Mouse (Mus musculus): ENCODE measurements around the gene Dmrta2.

The Dmrta2 gene

DNA sequence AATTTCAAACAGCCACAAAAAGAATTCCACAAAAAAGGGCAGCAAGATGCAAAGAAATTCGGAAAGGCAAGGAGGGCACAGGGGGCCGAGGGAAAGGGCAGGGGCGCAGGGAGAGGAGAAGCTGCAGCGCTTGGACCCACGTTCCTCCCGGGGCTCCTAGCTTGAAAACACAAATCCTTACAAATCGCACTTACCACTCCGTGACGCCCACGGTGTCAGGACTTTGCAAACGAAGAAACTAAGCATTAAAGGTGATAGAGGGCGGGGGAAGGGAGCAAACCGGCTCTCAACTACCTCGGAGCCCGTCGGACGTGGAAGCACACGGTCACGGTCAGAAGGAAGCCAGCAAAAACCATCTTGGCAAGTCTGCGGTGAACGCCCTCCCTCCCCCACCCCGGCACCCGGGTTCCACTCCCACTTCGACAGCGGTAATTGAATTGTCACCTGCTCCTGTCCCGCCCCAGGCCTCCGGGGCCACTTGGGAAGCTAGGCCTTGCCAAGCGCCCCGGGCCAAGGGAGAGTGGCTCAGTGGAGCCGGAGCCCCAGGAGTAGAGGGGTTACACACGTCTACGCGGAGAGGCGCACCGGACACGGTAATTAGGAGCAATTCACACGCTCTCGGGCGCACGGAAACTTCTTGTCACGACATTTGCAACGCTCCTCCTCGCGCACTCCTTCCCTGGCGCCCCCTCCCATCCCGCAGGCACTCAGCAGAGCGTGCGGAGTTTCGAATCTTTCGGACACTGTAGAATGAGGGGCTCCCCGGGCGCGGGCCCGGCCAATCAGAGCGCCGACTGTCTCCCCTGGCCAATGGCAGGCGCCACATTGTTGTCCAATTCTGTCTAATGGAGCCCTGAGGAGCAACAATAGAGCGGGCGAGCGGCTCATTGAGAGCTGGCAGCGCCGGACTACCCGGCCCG is at the start of gene Dmrta2:
Gene Dmrta2 (plus strand): TSS at position 906 of the 920 bp plus-strand sequence.
- peak; percentile 92 for DNase-seq

DNA sequence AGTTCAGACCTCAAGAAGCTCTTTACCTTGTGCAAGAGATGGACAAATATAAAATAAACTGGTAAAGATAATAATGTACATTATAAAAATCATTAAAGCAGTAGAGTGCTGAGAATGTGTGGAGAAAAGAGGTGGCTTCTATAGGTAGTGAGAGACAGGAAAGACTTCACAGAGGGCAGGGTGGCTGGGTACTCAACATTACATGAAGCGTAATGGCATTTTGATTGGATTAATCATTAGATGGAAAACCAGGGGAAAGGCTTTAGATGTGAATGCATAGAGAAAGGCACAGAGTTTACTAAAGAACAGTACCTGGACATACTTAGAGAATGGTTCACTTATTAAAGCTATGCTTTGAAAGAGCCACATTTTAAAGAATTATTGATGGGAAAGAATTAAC is 48.8 kb upstream of the Dmrta2 start:
- DNase-seq, result no peak

- DNase-seq, result no peak
These were observed 47.4 kb upstream of the Dmrta2 start for GRCm38 (mm10) chr4:109930445-109930844.

DNA sequence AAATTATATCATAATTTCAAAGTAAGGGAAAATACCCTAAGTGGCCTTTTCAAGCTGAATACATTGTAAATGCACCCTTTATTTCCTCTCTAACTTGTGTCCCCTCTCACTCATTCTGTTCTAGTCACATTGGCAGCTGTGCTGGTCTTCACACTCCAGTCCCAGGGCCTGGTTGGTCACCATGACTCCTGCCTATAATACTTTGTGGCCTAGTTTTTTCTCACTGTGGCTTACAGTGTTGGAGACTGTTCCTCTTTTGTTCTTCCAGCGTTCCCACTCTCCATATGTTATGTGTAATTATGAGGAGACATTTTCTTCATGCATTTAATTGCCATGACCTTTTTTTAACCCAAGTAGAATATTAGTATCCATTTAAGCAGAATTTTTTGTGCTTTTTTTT is 46.9 kb upstream of the Dmrta2 start:
- no peak for DNase-seq

DNA sequence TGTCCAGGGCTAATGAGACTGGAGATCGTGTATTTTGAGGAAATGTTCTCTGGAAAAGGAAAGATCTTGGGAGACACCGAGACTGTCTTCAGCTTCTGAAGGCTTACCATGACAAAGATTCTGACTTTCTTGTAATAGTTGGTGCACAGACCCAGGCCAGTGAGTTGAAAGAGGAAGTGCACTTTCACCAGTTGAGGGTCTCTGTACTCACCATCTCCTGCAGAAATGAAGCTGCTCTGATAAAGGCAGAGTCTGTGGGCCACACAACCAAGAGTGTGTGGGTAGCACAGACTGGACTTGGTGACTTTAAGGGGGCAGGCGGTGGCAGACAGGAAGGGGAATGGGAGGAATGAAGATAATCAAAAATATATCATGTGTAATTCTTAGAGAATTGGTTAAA is 41.3 kb upstream of the Dmrta2 start:
- DNase-seq, result no peak

- no peak for DNase-seq
These were observed 38.6 kb upstream of the Dmrta2 start for GRCm38 (mm10) chr4:109939291-109939690.

DNA sequence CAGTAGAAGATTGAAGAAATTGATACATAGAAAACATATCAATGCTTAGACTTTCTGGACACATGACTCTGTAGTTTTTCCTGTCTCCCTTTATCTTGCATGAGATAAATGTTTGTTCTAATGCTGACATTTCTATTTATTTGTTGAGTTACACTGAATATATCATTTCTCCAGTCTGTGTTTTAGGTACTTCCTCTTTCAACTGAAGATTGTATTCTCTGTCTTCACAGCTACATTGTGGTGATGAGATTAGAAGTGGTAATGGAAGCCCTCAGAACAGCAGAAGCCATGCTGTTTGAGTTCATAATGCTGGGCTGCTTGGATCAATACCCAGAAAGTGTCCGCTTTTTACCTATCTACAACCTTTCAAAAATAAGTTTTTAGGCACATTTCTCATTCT is 32.3 kb upstream of the Dmrta2 start:
- DNase-seq, result no peak

DNA sequence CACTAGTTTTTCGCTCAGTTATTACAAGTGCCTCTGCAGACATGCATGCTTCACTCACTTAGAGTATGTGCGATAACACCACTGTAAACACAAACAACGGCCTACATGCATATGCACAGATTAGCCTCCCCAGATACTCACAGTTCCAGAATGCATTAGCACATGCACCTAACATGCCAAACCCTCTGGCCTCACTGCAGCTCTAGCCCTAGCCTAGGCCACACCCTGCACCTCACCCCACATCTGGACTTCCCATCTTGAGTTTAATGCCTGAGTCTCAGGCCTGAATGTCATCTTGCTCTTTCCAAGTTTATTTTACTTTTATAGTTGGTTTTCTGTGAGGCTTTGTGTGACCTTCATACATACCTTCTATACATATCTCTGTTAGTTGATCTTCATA is 28.5 kb upstream of the Dmrta2 start:
- DNase-seq, result no peak

- no peak for DNase-seq
These were observed 24.3 kb upstream of the Dmrta2 start for GRCm38 (mm10) chr4:109953509-109953908.

- DNase-seq, result peak; percentile 81
These were observed 17.5 kb upstream of the Dmrta2 start for GRCm38 (mm10) chr4:109960201-109960935.

DNA sequence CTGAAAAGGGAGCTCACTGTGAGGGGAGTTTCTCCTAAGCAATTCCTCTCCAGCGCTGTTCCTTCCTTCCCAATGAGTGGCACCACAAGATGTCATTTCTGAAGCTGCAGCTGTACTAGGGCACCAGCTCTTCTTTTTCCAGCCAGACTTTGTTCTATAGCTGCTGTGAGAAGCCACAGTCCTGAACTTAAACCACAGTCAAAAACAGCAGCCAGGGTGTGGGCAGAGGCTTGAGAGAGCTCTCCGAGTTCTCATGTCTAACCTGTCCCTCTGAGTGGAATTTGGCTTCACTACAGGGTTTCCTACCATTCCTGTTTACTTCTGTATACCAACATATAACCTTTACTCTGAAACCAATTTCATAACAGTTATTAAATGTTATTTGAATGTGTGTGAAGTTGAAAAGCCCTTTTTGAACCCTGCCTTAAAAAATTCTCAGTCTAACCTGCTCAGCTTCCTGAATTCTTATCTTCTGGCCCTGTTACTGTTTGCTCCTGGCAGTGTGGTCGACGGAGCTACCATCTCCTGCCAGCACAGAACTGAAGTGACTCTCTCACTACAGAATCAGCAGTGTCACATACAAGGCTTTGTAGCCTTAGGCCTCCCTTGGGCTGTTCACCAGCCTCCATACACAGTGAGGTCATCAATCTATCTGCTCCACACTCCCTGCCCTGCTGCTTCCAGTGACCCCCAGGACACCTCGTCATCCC is 14.1 kb upstream of the Dmrta2 start:
- DNase-seq, result peak; percentile 71

DNA sequence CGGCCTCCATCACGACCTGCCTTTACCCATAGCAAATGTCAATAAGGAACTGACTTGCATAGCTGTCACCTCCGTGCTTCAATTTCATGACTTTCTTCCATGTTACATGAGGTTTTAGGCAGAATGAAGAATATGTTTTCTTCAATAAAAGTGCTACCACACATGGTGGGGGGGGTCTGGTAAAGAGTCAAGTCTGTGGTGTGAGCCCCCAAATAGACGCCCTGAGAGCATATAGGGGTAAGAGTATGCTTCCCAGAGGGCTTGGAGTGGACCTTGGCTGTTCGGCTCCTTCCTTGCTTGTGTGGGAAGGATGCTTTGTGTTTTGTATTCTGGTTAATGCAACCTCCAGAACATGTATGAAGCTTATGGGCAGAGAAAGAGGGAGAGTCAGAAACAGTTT is 8.3 kb upstream of the Dmrta2 start:
- DNase-seq, result peak; percentile 76

GRCm38 (mm10) chr4:109973991-109974654 is 3.7 kb upstream of the Dmrta2 start:
- DNase-seq, result peak; percentile 74

- peak; percentile 87 for DNase-seq
These were observed 3.0 kb upstream of the Dmrta2 start for GRCm38 (mm10) chr4:109974655-109975380.

DNA sequence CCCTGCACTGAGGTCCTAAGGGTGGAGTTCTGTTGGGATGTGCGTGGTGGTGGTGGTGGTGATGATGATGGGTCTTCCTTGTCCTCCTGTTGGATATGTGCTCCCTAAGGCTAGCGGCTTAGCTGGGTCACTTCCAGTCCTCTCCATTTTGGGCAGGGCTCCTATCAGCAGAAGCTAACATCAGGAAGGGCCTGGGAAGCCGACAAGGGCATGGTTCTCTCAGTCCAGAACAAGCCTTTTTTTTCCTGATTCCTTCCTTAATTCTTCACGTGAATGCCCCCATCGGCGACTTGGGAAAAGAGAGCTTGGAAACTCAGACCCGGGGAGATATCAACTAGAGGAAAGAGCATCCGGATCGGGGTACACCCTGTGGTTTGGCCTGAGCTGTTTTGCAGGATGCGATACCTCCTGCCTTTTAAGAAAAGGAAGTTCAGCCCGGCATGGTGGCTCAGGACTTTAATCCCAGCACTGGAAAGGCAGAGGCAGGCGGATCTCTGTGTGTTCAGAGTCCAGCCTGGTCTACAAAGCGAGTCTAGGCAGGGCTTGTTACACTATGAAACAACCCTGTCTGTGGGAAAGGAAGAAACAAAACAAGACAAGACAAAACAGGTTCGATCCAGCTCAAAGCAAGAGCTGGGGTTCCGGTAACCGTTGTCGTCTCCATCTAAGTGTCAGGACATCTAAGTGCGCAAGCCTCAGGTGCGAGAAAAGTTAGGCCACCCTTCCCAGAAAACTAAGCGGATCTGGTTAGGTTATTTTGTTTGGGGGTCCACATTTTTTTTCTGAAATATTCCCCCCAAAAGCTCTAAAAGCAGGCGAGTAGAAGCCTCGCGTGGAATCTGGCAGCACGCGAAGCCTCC is 2.2 kb upstream of the Dmrta2 start:
- peak; percentile 90 for DNase-seq

DNA sequence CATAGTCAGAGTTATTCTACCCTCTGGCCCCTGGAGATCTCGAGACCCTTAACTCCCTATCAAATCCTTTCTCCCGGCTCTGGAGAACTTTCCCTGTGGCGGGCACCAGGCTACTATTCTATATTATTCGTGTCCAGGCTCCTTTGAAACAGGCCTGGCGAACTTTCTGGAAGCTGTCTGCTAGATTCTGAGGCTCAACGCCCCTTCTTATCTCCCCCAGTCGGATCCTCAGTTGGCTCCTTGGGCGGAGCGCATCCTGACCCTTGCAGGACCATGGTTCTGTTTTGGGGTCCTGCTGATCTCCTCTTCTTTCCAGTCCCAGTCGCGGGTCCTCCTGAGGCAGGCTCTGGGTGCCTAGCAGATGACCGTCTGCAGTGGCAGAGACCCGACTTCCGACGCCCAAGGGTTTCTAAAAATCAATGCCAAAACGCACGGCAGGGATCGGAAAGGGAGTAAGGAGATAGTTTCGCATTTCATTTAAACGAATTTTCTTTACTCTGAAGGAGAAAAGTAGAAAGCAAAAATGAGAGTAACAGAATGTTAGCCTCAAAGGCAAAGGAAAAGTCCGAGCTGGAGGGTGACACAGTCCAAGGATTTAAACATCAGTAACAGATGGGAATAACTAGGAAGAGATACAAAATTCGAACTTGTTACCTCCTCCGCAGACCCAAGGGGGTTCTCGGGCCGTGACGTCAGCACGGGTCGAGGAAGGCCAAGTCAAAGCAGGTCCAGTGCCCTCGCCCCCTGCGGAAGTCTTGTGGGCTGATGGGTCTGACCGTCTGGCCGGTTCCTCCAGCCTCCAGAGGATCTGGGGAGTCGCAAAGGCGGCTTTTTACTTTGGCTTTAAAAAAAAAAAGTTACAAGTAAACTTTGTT is 1.3 kb upstream of the Dmrta2 start:
- peak; percentile 80 for DNase-seq

DNA sequence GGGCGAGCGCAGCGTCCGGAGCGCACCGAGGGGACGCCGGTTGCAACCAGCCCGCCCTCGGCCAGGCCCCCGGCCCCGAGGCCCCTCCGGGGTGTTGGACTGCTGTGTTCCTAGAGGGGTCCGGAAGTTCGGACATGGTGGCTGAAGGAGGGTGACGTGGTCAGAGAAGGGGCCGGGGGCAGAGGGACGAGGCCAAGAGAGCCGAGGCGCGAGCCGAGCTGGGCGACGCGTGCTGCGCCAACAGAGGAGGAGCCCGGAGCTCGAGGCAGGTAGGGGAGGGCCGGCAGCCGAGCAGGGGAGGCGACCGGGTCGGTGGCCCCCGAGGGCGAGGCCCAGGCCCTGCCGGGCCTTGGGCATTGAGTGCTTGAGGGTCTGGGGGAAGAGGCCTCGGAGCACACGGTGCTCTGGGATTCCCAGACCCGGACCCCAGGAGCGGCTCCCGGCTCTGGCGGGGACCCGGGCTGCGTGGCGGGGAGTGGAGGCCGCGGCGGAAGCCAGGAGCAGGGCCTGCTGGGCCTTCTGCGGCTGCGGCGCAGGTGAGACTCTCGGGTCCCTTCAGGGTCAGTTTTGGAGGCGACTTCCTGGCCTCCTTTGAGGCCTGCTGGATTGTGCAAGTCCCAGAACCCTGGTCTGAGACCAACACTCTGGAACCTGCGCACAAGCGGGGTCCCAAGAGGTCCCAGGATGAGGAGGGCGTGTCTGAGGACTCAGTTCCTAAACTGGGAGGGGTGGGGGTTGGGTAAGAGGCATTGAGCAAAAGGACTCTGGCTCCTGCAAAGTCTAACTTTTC is 410 bp downstream of the Dmrta2 start:
- DNase-seq, result peak; percentile 81

- DNase-seq, result peak; percentile 39
These were observed 1.0 kb downstream of the Dmrta2 start for GRCm38 (mm10) chr4:109978858-109979340.
